Mouse (Mus musculus) spleen, postnatal 10 days (tissue): ENCODE measurements around the gene Card14.
A peak's percentile ranks its signal among the peaks of the same experiment; 100 is the strongest.
"Not testable (repeated sequence)": the region's sequence is repeated elsewhere in the genome, so short reads cannot be mapped to it uniquely, and the experiment has no call there.

Source experiments
- DNase-seq, 2 experiments: peaks; one replicate each; pipeline ENCODE4 v3.0.0; 2021 to 2022; ENCODE audit warnings: low spot score in 2 of 2

The Card14 gene

GRCm38 (mm10) chr11:119355443-119356385 is 48.1 kb downstream of the Card14 start, which contains the start of the genes Sgsh and Slc26a11:
TSS of gene Sgsh (minus strand) at chr11:119355536.
TSS of gene Slc26a11 (plus strand) at chr11:119355557.
- DNase-seq: peak; percentile 71 to 90

- no peak for DNase-seq
Measured at GRCm38 (mm10) chr11:119359089-119359488, 51.5 kb downstream of the Card14 start.

GRCm38 (mm10) chr11:119362769-119363533 is 55.4 kb downstream of the Card14 start:
- DNase-seq: no peak

- peak; percentile 53 to 77 for DNase-seq
Measured at GRCm38 (mm10) chr11:119363534-119364145, 56.1 kb downstream of the Card14 start.

GRCm38 (mm10) chr11:119375425-119375824 is 67.9 kb downstream of the Card14 start:
- no peak for DNase-seq

- no peak for DNase-seq
Measured at GRCm38 (mm10) chr11:119377326-119377725, 69.8 kb downstream of the Card14 start.

- DNase-seq: no peak
Measured at GRCm38 (mm10) chr11:119378551-119378950, 71.0 kb downstream of the Card14 start.

- no peak for DNase-seq
Measured at GRCm38 (mm10) chr11:119381631-119382337, 74.2 kb downstream of the Card14 start.

GRCm38 (mm10) chr11:119382338-119382850 is 74.8 kb downstream of the Card14 start:
- DNase-seq: no peak

GRCm38 (mm10) chr11:119384904-119385303 is 77.3 kb downstream of the Card14 start:
- peak in 1 of 2 experiments; percentile 61 for DNase-seq

GRCm38 (mm10) chr11:119386306-119386705 is 78.7 kb downstream of the Card14 start:
- peak in 1 of 2 experiments; percentile 58 for DNase-seq

- DNase-seq: not testable (repeated sequence)
Measured at GRCm38 (mm10) chr11:119387273-119387672, 79.7 kb downstream of the Card14 start.

GRCm38 (mm10) chr11:119389851-119390270 is 82.3 kb downstream of the Card14 start:
- DNase-seq: peak in 1 of 2 experiments; percentile 70

- peak; percentile 72 to 79 for DNase-seq
Measured at GRCm38 (mm10) chr11:119390271-119391231, 83.0 kb downstream of the Card14 start.

- peak; percentile 34 to 51 for DNase-seq
Measured at GRCm38 (mm10) chr11:119391386-119392000, 83.9 kb downstream of the Card14 start.

GRCm38 (mm10) chr11:119392001-119392614 is 84.5 kb downstream of the Card14 start:
- DNase-seq: peak; percentile 78 to 92

GRCm38 (mm10) chr11:119392800-119393482 is 85.4 kb downstream of the Card14 start, which contains the start of gene Rnf213:
TSS of gene Rnf213 (plus strand) at chr11:119393100.
- peak; percentile 67 to 80 for DNase-seq

- no peak for DNase-seq
Measured at GRCm38 (mm10) chr11:119393483-119393804, 85.9 kb downstream of the Card14 start.
